Mouse (Mus musculus) small intestine, adult 2 months (tissue): Measurements from ENCODE around the gene Hist1h3g. TPM values are rescaled to one million over a fixed set of nuclear protein-coding genes. Genes with fewer than 3 reads are reported as not detected.

Experiments used
- H3K27ac ChIP-seq: fragments of 200-500 bp; 2 replicates; pipeline ENCODE4 v1.5.1; 2012; ENCODE audit warnings: low read depth, low read length, control low read depth, inconsistent platforms; ENCODE audit not compliant: insufficient read depth
- H3K27me3 ChIP-seq: fragments of 200-500 bp; 2 replicates; pipeline ENCODE4 v1.6.1; 2012; ENCODE audit warnings: mild to moderate bottlenecking, moderate library complexity, low read length, inconsistent platforms; ENCODE audit not compliant: control insufficient read depth, insufficient read depth
- H3K36me3 ChIP-seq: fragments of 200-500 bp; 2 replicates; pipeline ENCODE4 v1.6.1; 2012; ENCODE audit warnings: mild to moderate bottlenecking, low read length, control low read depth, inconsistent platforms; ENCODE audit not compliant: control insufficient read depth, insufficient read depth
- H3K4me1 ChIP-seq: fragments of 200-500 bp; 2 replicates; pipeline ENCODE4 v1.6.1; 2012; ENCODE audit warnings: low read length, inconsistent platforms, mixed read lengths; ENCODE audit not compliant: control insufficient read depth, insufficient read depth, insufficient read length
- H3K4me3 ChIP-seq: fragments of 200-500 bp; 2 replicates; pipeline ENCODE4 v1.5.1; 2012; ENCODE audit warnings: low read depth, mild to moderate bottlenecking, control low read depth, inconsistent platforms, low read length, moderate library complexity
- CTCF ChIP-seq: fragments of 200-500 bp; IDR thresholded peaks from 2 replicates; pipeline ENCODE4 v1.5.1; 2012; ENCODE audit warnings: low read depth, mild to moderate bottlenecking, control low read depth, inconsistent platforms, low read length, moderate library complexity, mixed read lengths; ENCODE audit not compliant: insufficient replicate concordance, insufficient read length; ENCODE audit errors: extremely low read depth
- POLR2A ChIP-seq: fragments of 200-500 bp; IDR thresholded peaks from 2 replicates; pipeline ENCODE4 v1.6.1; 2012; ENCODE audit warnings: low read depth, mild to moderate bottlenecking, control low read depth, inconsistent platforms, low read length, moderate library complexity
- WGBS: fragments of 180-500 bp; shearing (Covaris S2); methylation state at CpG from one replicate; pipeline ENCODE4 v1.1.7; 2018; 5-methylcytosine and 5-hydroxymethylcytosine counted together
- polyA plus RNA-seq: library from polyadenylated mRNA; depleted of rRNA; stranded (reverse); fragments of >200 nt; gene quantifications from 2 replicates; pipeline ENCODE4 v1.2.3, GENCODE M21; 2012

The Hist1h3g gene
- polyA plus RNA-seq, 1 experiment = 65.8 TPM

GRCm38 (mm10) chr13:23497656-23498321 lies 37.4 kb upstream of the Hist1h3g start:
- no peak overlapping the region for H3K27ac ChIP-seq
- H3K4me1 ChIP-seq = peaks cover 3% of the 10 kb centered on the region; the same call in 1 of the 2 replicates
- TF ChIP-seq CTCF (no peak), POLR2A (no peak)
- 42% methylated on average over 19 of the region's 19 CpGs for WGBS
- no peak overlapping the region for H3K4me3 ChIP-seq
- no peaks in the 10 kb centered on the region for H3K36me3 ChIP-seq
- H3K27me3 ChIP-seq = no peaks in the 10 kb centered on the region

GRCm38 (mm10) chr13:23498653-23499052 lies 36.6 kb upstream of the Hist1h3g start:
- 25% methylated on average over 10 of the region's 10 CpGs for WGBS
- no peaks in the 10 kb centered on the region for H3K36me3 ChIP-seq
- TF ChIP-seq CTCF = no peak
- TF ChIP-seq POLR2A = no peak
- no peak overlapping the region for H3K4me3 ChIP-seq
- H3K27ac ChIP-seq = no peak overlapping the region
- H3K4me1 ChIP-seq = peaks cover 3% of the 10 kb centered on the region; the same call in 1 of the 2 replicates
- no peaks in the 10 kb centered on the region for H3K27me3 ChIP-seq

GRCm38 (mm10) chr13:23499943-23500342 lies 35.3 kb upstream of the Hist1h3g start:
- Histone ChIP-seq H3K27ac (no peak overlapping the region), H3K4me1 (peaks cover 3% of the 10 kb centered on the region; the same call in 1 of the 2 replicates), H3K27me3 (no peaks in the 10 kb centered on the region), H3K4me3 (no peak overlapping the region), H3K36me3 (no peaks in the 10 kb centered on the region)
- WGBS = 70% methylated on average over 7 of the region's 7 CpGs
- TF ChIP-seq CTCF (no peak), POLR2A (no peak)

GRCm38 (mm10) chr13:23500424-23501200 lies 34.6 kb upstream of the Hist1h3g start:
- Histone ChIP-seq H3K4me3 (no peak overlapping the region), H3K4me1 (peaks cover 3% of the 10 kb centered on the region; the same call in 1 of the 2 replicates), H3K36me3 (no peaks in the 10 kb centered on the region), H3K27me3 (no peaks in the 10 kb centered on the region), H3K27ac (no peak overlapping the region)
- 12% methylated on average over 17 of the region's 17 CpGs for WGBS
- TF ChIP-seq POLR2A = no peak
- no peak for TF ChIP-seq CTCF

GRCm38 (mm10) chr13:23501511-23501910 lies 33.7 kb upstream of the Hist1h3g start:
- Histone ChIP-seq H3K36me3 (no peaks in the 10 kb centered on the region), H3K4me3 (no peak overlapping the region), H3K27ac (no peak overlapping the region), H3K4me1 (peaks cover 3% of the 10 kb centered on the region; the same call in 1 of the 2 replicates), H3K27me3 (no peaks in the 10 kb centered on the region)
- WGBS = 57% methylated on average over 5 of the region's 5 CpGs
- no peak for TF ChIP-seq CTCF
- TF ChIP-seq POLR2A = no peak

GRCm38 (mm10) chr13:23502031-23502567 lies 33.1 kb upstream of the Hist1h3g start:
- no peak overlapping the region for H3K27ac ChIP-seq
- 67% methylated on average over 9 of the region's 9 CpGs for WGBS
- no peaks in the 10 kb centered on the region for H3K27me3 ChIP-seq
- H3K4me3 ChIP-seq = no peak overlapping the region
- H3K36me3 ChIP-seq = no peaks in the 10 kb centered on the region
- H3K4me1 ChIP-seq = peaks cover 3% of the 10 kb centered on the region; the same call in 1 of the 2 replicates
- TF ChIP-seq POLR2A (no peak), CTCF (no peak)

GRCm38 (mm10) chr13:23502916-23503315 lies 32.3 kb upstream of the Hist1h3g start:
- Histone ChIP-seq H3K4me1 (peaks cover 3% of the 10 kb centered on the region; the same call in 1 of the 2 replicates), H3K4me3 (no peak overlapping the region), H3K36me3 (no peaks in the 10 kb centered on the region), H3K27ac (no peak overlapping the region), H3K27me3 (no peaks in the 10 kb centered on the region)
- WGBS = 83% methylated on average over 4 of the region's 4 CpGs
- TF ChIP-seq POLR2A (no peak), CTCF (no peak)
